Mouse (Mus musculus): ENCODE measurements around the gene Tmem123.

DNA sequence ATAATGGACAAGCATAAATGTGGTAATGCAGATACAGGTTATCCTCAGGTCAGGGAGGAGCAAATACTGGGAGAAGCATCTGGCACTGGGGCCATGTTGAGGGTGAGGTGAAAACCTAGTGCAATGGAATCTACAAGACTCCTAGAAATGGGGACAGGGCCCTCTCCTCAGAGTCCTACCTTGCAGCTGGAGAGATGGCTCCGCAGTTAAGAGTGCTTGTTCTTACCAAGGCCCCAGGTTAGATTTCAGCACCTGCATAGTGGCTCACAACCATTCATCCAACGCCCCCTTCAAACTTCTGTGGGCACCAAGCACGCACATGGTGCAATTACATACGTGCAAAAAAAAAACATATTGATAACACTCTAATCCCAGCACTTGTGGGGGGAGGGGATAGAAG, 15.9 kb downstream of the Tmem123 start:
- TF ChIP-seq CTCF (IDR thresholded peaks at IDR 0.05; ENCODE audit: extremely low read depth, insufficient read length, insufficient replicate concordance, low read depth, low read length) (no peak), POLR2A (IDR thresholded peaks at IDR 0.05; ENCODE audit: low read depth, low read length) (no peak)

All from small intestine, adult 2 months (tissue).